Mouse (Mus musculus) stomach, postnatal 0 days (tissue): ENCODE results near the gene Cars. TPM values are rescaled to one million over a fixed set of nuclear protein-coding genes. Genes with fewer than 3 reads are reported as not detected.
"Not testable (repeated sequence)": the region's sequence is repeated elsewhere in the genome, so short reads cannot be mapped to it uniquely, and the experiment has no call there.

Experiments used
- ATAC-seq: fragments of 200-750 bp; cut with Nextera tagmentation; 2 replicates; pipeline ENCODE4 v1.8.0; 2017; ENCODE audit not compliant: low FRiP score, low TSS enrichment
- DNase-seq: peaks from one replicate; pipeline ENCODE4 v3.0.0-alpha.2; 2016; ENCODE audit warnings: low spot score
- H3K27ac ChIP-seq: fragments of 300-500 bp; sonication (generic); replicated peaks from 2 replicates; pipeline ENCODE4 v1.5.1; 2014; ENCODE audit warnings: mild to moderate bottlenecking, control low read depth
- H3K27me3 ChIP-seq: fragments of 300-500 bp; sonication (generic); 2 replicates; pipeline ENCODE4 v1.6.1; 2014; ENCODE audit warnings: low read length; ENCODE audit not compliant: control insufficient read depth, insufficient read depth
- H3K36me3 ChIP-seq: fragments of 300-500 bp; sonication (generic); 2 replicates; pipeline ENCODE4 v1.6.1; 2014; ENCODE audit warnings: low read length, mixed read lengths; ENCODE audit not compliant: control insufficient read depth, insufficient read depth
- H3K4me1 ChIP-seq: fragments of 300-500 bp; sonication (generic); replicated peaks from 2 replicates; pipeline ENCODE4 v1.6.1; 2014; ENCODE audit warnings: antibody characterized with exemption; ENCODE audit not compliant: control insufficient read depth, insufficient read depth
- H3K4me2 ChIP-seq: fragments of 300-500 bp; sonication (generic); replicated peaks from 2 replicates; pipeline ENCODE4 v1.6.1; 2014; ENCODE audit warnings: low read depth, mild to moderate bottlenecking, control low read depth, moderate library complexity
- H3K4me3 ChIP-seq: fragments of 300-500 bp; sonication (generic); 2 replicates; pipeline ENCODE4 v1.5.1; 2014; ENCODE audit warnings: low read depth, low read length, control low read depth
- H3K9ac ChIP-seq: fragments of 300-500 bp; sonication (generic); 2 replicates; pipeline ENCODE4 v1.6.1; 2014; ENCODE audit warnings: mild to moderate bottlenecking, low read length, control low read depth, mixed read lengths
- H3K9me3 ChIP-seq: fragments of 300-500 bp; sonication (generic); 2 replicates; pipeline ENCODE4 v1.6.1; 2016; ENCODE audit warnings: low read length; ENCODE audit not compliant: control insufficient read depth
- CTCF ChIP-seq: IDR thresholded peaks from 2 replicates; pipeline ENCODE4 v1.5.1; 2016; ENCODE audit warnings: antibody characterized with exemption, low read depth, mild to moderate bottlenecking, moderate library complexity
- EP300 ChIP-seq: optimal IDR thresholded peaks from 2 replicates; pipeline ENCODE3; 2016; ENCODE audit warnings: antibody characterized with exemption
- WGBS: fragments of 180-500 bp; shearing (Covaris S2); extraction: QIAGEN DNeasy Blood & Tissue Kit; methylation state at CpG from one replicate; pipeline ENCODE4 v1.1.7; 2014; 5-methylcytosine and 5-hydroxymethylcytosine counted together
- polyA plus RNA-seq: library from polyadenylated mRNA; unstranded; fragments of >200 nt; fragmentation: Nextera tagmentation; extraction: Ambion mirVana; gene quantifications from 2 replicates; pipeline ENCODE4 v1.2.1, GENCODE M21; 2015

The Cars gene
- polyA plus RNA-seq, 1 experiment from 2014 or later, result 45.5 TPM

- H3K4me1 ChIP-seq, result 0 out of 2 replicates have a peak, but pooled peaks cover 2% of the 10 kb centered on the region
- DNase-seq, result peak; percentile 38
- TF ChIP-seq CTCF (peak; percentile 75), EP300 (no peak)
- H3K27me3 ChIP-seq, result no peaks in the 10 kb centered on the region
- H3K9me3 ChIP-seq, result no peaks in the 10 kb centered on the region
- 0 out of 2 replicates have a peak, but pooled peaks cover 2% of the 10 kb centered on the region for H3K36me3 ChIP-seq
- no peak overlapping the region for H3K4me3 ChIP-seq
- no peak overlapping the region for H3K27ac ChIP-seq
- no peak for ATAC-seq
- WGBS, result 95% methylated on average over 2 of the region's 2 CpGs
- H3K9ac ChIP-seq, result no peak overlapping the region
- no peak overlapping the region for H3K4me2 ChIP-seq
Measured at GRCm38 (mm10) chr7:143544368-143544767, 55.5 kb downstream of the Cars start.

- 73% methylated on average over 1 of the region's 1 CpGs for WGBS
- H3K36me3 ChIP-seq, result peaks cover 21% of the 10 kb centered on the region
- H3K4me2 ChIP-seq, result no peak overlapping the region
- H3K27me3 ChIP-seq, result no peaks in the 10 kb centered on the region
- ATAC-seq (no peak), DNase-seq (no peak)
- TF ChIP-seq EP300, result no peak
- TF ChIP-seq CTCF, result no peak
- no peaks in the 10 kb centered on the region for H3K4me1 ChIP-seq
- H3K4me3 ChIP-seq, result no peak overlapping the region
- H3K9me3 ChIP-seq, result no peaks in the 10 kb centered on the region
- H3K9ac ChIP-seq, result no peak overlapping the region
- H3K27ac ChIP-seq, result no peak overlapping the region
Measured at GRCm38 (mm10) chr7:143538671-143539070, 61.2 kb downstream of the Cars start.

GRCm38 (mm10) chr7:143538229-143538628, 61.7 kb downstream of the Cars start:
- not testable (repeated sequence) for H3K27me3 ChIP-seq, ATAC-seq, H3K9me3 ChIP-seq, H3K4me2 ChIP-seq, H3K9ac ChIP-seq, DNase-seq, H3K4me3 ChIP-seq, H3K27ac ChIP-seq, H3K4me1 ChIP-seq
- 78% methylated on average over 6 of the region's 6 CpGs for WGBS
- H3K36me3 ChIP-seq, result peaks cover 21% of the 10 kb centered on the region

GRCm38 (mm10) chr7:143536251-143536650, 63.6 kb downstream of the Cars start:
- Histone ChIP-seq H3K4me3 (no peak overlapping the region), H3K27ac (no peak overlapping the region), H3K9ac (no peak overlapping the region), H3K9me3 (no peaks in the 10 kb centered on the region), H3K27me3 (no peaks in the 10 kb centered on the region), H3K36me3 (peaks cover 29% of the 10 kb centered on the region), H3K4me2 (no peak overlapping the region), H3K4me1 (no peaks in the 10 kb centered on the region)
- no peak for ATAC-seq
- no peak for DNase-seq
- TF ChIP-seq CTCF (no peak), EP300 (no peak)
- 83% methylated on average over 3 of the region's 3 CpGs for WGBS

GRCm38 (mm10) chr7:143533284-143533683, 66.6 kb downstream of the Cars start:
- DNase-seq, result no peak
- H3K9ac ChIP-seq, result no peak overlapping the region
- H3K4me2 ChIP-seq, result no peak overlapping the region
- 69% methylated on average over 2 of the region's 2 CpGs for WGBS
- no peaks in the 10 kb centered on the region for H3K27me3 ChIP-seq
- H3K4me3 ChIP-seq, result no peak overlapping the region
- no peak for ATAC-seq
- TF ChIP-seq EP300 (no peak), CTCF (no peak)
- peaks cover 38% of the 10 kb centered on the region for H3K36me3 ChIP-seq
- H3K9me3 ChIP-seq, result no peaks in the 10 kb centered on the region
- no peaks in the 10 kb centered on the region for H3K4me1 ChIP-seq
- H3K27ac ChIP-seq, result no peak overlapping the region

- 88% methylated on average over 1 of the region's 1 CpGs for WGBS
- TF ChIP-seq CTCF, result no peak
- no peak overlapping the region for H3K4me3 ChIP-seq
- H3K36me3 ChIP-seq, result peaks cover 34% of the 10 kb centered on the region
- H3K9ac ChIP-seq, result no peak overlapping the region
- no peak overlapping the region for H3K27ac ChIP-seq
- no peaks in the 10 kb centered on the region for H3K27me3 ChIP-seq
- ATAC-seq (no peak), DNase-seq (no peak)
- H3K4me1 ChIP-seq, result no peaks in the 10 kb centered on the region
- H3K4me2 ChIP-seq, result no peak overlapping the region
- no peaks in the 10 kb centered on the region for H3K9me3 ChIP-seq
Measured at GRCm38 (mm10) chr7:143532410-143532809, 67.5 kb downstream of the Cars start.
